Mouse (Mus musculus) CH12.LX (cell line): ENCODE measurements around the gene Tmem131l.

Experiments
- CHD1 ChIP-seq: IDR thresholded peaks from 2 replicates; pipeline ENCODE4 v1.6.1; 2012; ENCODE audit warnings: low read depth, low read length, improper control_type of control experiment, inconsistent platforms
- CTCF ChIP-seq, 2 experiments: IDR thresholded peaks in 1 of 2; conservative IDR thresholded peaks in 1 of 2; 2 replicates each; pipeline ENCODE4 v1.5.1; 2011 to 2012; ENCODE audit warnings: low read depth in 2 of 2, low read length in 2 of 2, improper control_type of control experiment in 1 of 2, inconsistent platforms in 1 of 2, mild to moderate bottlenecking in 1 of 2, moderate library complexity in 1 of 2
- JUN ChIP-seq: IDR thresholded peaks from 2 replicates; pipeline ENCODE4 v1.6.1; 2011; ENCODE audit warnings: low read depth, mild to moderate bottlenecking, low read length, improper control_type of control experiment, moderate library complexity; ENCODE audit not compliant: insufficient read depth
- MAX ChIP-seq: IDR thresholded peaks from 2 replicates; pipeline ENCODE4 v1.6.1; 2011; ENCODE audit warnings: low read length, improper control_type of control experiment
- MAZ ChIP-seq: IDR thresholded peaks from 2 replicates; pipeline ENCODE4 v1.6.1; 2012; ENCODE audit warnings: low read depth, mild to moderate bottlenecking, inconsistent platforms, low read length, improper control_type of control experiment, moderate library complexity
- POLR2A ChIP-seq: IDR thresholded peaks from 2 replicates; pipeline ENCODE4 v1.6.1; 2011; ENCODE audit warnings: low read depth, mild to moderate bottlenecking, improper control_type of control experiment, low read length
- POLR2AphosphoS2 ChIP-seq: IDR thresholded peaks from 2 replicates; pipeline ENCODE4 v1.6.1; 2011; ENCODE audit warnings: low read depth, low read length, improper control_type of control experiment
- SIN3A ChIP-seq: IDR thresholded peaks from 2 replicates; pipeline ENCODE4 v1.6.1; 2012; ENCODE audit warnings: low read length, improper control_type of control experiment, inconsistent platforms
- TBP ChIP-seq: conservative IDR thresholded peaks from 2 replicates; pipeline ENCODE4 v1.6.1; 2011; ENCODE audit warnings: low read depth, low read length, improper control_type of control experiment
- UBTF ChIP-seq: IDR thresholded peaks from 2 replicates; pipeline ENCODE4 v1.6.1; 2012; ENCODE audit warnings: low read depth, mild to moderate bottlenecking, inconsistent platforms, low read length, improper control_type of control experiment, moderate library complexity
- ZNF384 ChIP-seq: IDR thresholded peaks from 2 replicates; pipeline ENCODE4 v1.6.1; 2012; ENCODE audit warnings: low read depth, low read length, improper control_type of control experiment, inconsistent platforms

DNA sequence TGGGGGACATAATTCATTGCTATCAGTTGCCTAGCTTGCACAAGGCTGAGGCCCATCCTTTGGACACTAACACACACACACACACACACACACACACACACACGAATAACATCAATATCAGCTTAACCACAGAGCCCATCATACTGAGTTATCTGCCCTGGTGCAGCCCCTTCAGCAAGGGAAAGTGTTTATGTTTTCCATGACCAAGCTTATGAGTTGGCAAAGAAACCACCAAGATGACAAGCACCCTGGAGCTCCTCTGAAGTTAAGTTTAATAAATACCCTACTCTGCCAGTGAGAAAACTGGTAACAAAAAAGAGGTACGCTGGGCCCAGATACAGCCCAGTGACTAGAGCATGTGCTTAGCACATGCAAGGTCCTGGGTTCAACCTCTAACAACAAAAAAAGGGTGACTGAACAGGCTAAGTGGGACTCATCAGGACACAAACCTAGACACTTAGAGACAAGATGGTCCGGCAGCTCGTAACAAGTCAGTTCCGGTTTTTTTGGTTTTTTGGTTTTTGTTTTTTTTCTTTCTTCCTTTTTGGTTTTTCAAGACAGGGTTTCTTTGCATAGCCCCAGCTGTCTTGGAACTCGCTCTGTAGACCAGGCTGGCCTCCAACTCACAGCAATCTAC, 4.1 kb downstream of the Tmem131l start:
- no peak for TF ChIP-seq JUN
- TF ChIP-seq CTCF (conservative IDR thresholded peaks at IDR 0.05 in 1 of 2, IDR thresholded peaks at IDR 0.05 in 1 of 2; ENCODE audit: low read depth in 2 of 2, low read length in 2 of 2): no peak
- TF ChIP-seq CHD1: peak; percentile 69; the same call in 1 of the 2 replicates
- TF ChIP-seq POLR2A: no peak
- peak; percentile 90 for TF ChIP-seq ZNF384
- no peak for TF ChIP-seq POLR2AphosphoS2
- no peak for TF ChIP-seq MAZ
- no peak; the same call in 1 of the 2 replicates for TF ChIP-seq SIN3A
- no peak for TF ChIP-seq TBP
- peak; percentile 61; the same call in 1 of the 2 replicates for TF ChIP-seq MAX
- no peak for TF ChIP-seq UBTF
